In genomic region chr13:58670206-58670605, GRCm38 (mm10) we compare ENCODE assay signal across 15 mouse cellular contexts. TPM values are rescaled to one million over a fixed set of nuclear protein-coding genes. Genes with fewer than 3 reads are reported as not detected.
DNase-seq lines count a peak whose midpoint lies in the region.
"Had no signal": no experiment of that assay in that cellular context is flagged by ENCODE, and none has a peak within 500 bp of the region (broad histone marks: within the 10 kb centered on the region; RNA-seq: fewer than 3 reads in every experiment).

No protein-coding gene starts in this region.

- DNase-seq in gastrocnemius, postnatal 10 days, result peak; percentile 13
- DNase-seq in gastrocnemius, adult 18-20 months (ENCODE audit: low spot score), result no peak
- peak; percentile 53 for DNase-seq in testis, postnatal 10 days (ENCODE audit: low spot score)
- DNase-seq in testis, postnatal 14 days (ENCODE audit: low spot score), result no peak
- DNase-seq in kidney, postnatal 14 days, result peak; percentile 54
- no peak for DNase-seq in ovary, postnatal 36 days (ENCODE audit: low spot score)
- no peak for DNase-seq in adipocyte (ENCODE audit: low spot score)
- DNase-seq: adrenal gland, postnatal 10 days; cerebellum, adult 9-10 months; heart, postnatal 4 days; liver; retina, postnatal 1 day had no signal

RNA-seq across cellular contexts. Expression of gene Slc28a3, which starts 59.5 kb away (rescaled TPM):
- not detected for total RNA-seq in gastrocnemius, postnatal 10 days (2021)
- total RNA-seq in gastrocnemius, adult 18-20 months (2021), result not detected
- total RNA-seq: adrenal gland, postnatal 10 days; CH12.LX; common myeloid progenitor, adult 5-6 weeks; gastrocnemius, postnatal 4 days; heart, postnatal 4 days had no signal

Comparison
In these comparisons a context has a peak if more than half of its experiments do, and no peak if none do; other contexts are left out.
1. DNase-seq: peak in gastrocnemius, postnatal 10 days (single experiment), testis, postnatal 10 days (single experiment) and kidney, postnatal 14 days (single experiment); none in gastrocnemius, adult 18-20 months (single experiment), testis, postnatal 14 days (single experiment), ovary, postnatal 36 days (single experiment) and adipocyte (single experiment).